Mouse (Mus musculus) neural tube, embryonic 14.5 days (tissue): ENCODE results near the gene Neu2. TPM values are rescaled to one million over a fixed set of nuclear protein-coding genes. Genes with fewer than 3 reads are reported as not detected.

Source experiments
- ATAC-seq: fragments of 200-750 bp; cut with Nextera tagmentation; 2 replicates; pipeline ENCODE4 v1.8.0; 2017; ENCODE audit warnings: low read depth, mild to moderate bottlenecking, moderate TSS enrichment, moderate library complexity
- H3K27ac ChIP-seq: fragments of 300-500 bp; sonication (generic); 2 replicates; pipeline ENCODE4 v1.5.1; 2014; ENCODE audit warnings: low read depth, mild to moderate bottlenecking, control low read depth, low read length, moderate library complexity, mixed read lengths
- H3K27me3 ChIP-seq: fragments of 300-500 bp; sonication (generic); 2 replicates; pipeline ENCODE4 v1.6.1; 2014; ENCODE audit warnings: low read length; ENCODE audit not compliant: control insufficient read depth, insufficient read depth
- H3K36me3 ChIP-seq: fragments of 300-500 bp; sonication (generic); 2 replicates; pipeline ENCODE4 v1.6.1; 2014; ENCODE audit warnings: low read length, mixed read lengths; ENCODE audit not compliant: control insufficient read depth, insufficient read depth
- H3K4me1 ChIP-seq: fragments of 300-500 bp; sonication (generic); 2 replicates; pipeline ENCODE4 v1.6.1; 2014; ENCODE audit warnings: low read length; ENCODE audit not compliant: control insufficient read depth, insufficient read depth
- H3K4me2 ChIP-seq: fragments of 300-500 bp; sonication (generic); 2 replicates; pipeline ENCODE4 v1.6.1; 2014; ENCODE audit warnings: mild to moderate bottlenecking, low read depth, low read length, control low read depth
- H3K4me3 ChIP-seq: fragments of 300-500 bp; sonication (generic); 2 replicates; pipeline ENCODE4 v1.5.1; 2014; ENCODE audit warnings: low read depth, low read length, control low read depth, mixed read lengths
- H3K9ac ChIP-seq: fragments of 300-500 bp; sonication (generic); replicated peaks from 2 replicates; pipeline ENCODE4 v1.6.1; 2014; ENCODE audit warnings: low read depth, mild to moderate bottlenecking, control low read depth, low read length, mixed read lengths
- H3K9me3 ChIP-seq: fragments of 300-500 bp; sonication (generic); 2 replicates; pipeline ENCODE4 v1.6.1; 2016; ENCODE audit warnings: low read length; ENCODE audit not compliant: control insufficient read depth
- WGBS: fragments of 180-500 bp; shearing (Covaris S2); extraction: QIAGEN DNeasy Blood & Tissue Kit; methylation state at CpG from one replicate; pipeline ENCODE4 v1.1.7; 2014; 5-methylcytosine and 5-hydroxymethylcytosine counted together
- polyA plus RNA-seq: library from polyadenylated mRNA; unstranded; fragments of >200 nt; fragmentation: Nextera tagmentation; extraction: Ambion mirVana; gene quantifications from 2 replicates; pipeline ENCODE4 v1.2.1, GENCODE M21; 2014

The Neu2 gene
- polyA plus RNA-seq, 1 experiment from 2014 or later: 0.63 TPM

- Histone ChIP-seq H3K4me1 (no peaks in the 10 kb centered on the region), H3K27me3 (no peaks in the 10 kb centered on the region), H3K4me3 (no peak overlapping the region), H3K4me2 (no peak overlapping the region), H3K27ac (no peak overlapping the region), H3K36me3 (no peaks in the 10 kb centered on the region), H3K9me3 (no peaks in the 10 kb centered on the region), H3K9ac (no peak overlapping the region)
- WGBS: 84% methylated on average over 6 of the region's 6 CpGs
- no peak for ATAC-seq
These were observed 136.1 kb downstream of the Neu2 start for GRCm38 (mm10) chr1:87645748-87646147.

Other genes with a start within 250 kb of the Neu2 start
- gene Efhd1, start 245.5 kb upstream of the Neu2 start, polyA plus RNA-seq: 1.2 and 1.9 TPM in 2 replicates
- gene Gigyf2, start 182.9 kb upstream of the Neu2 start, polyA plus RNA-seq: 76.4 and 77.0 TPM in 2 replicates
- gene Kcnj13, start 115.2 kb upstream of the Neu2 start, polyA plus RNA-seq: 0.68 and 1.5 TPM in 2 replicates
- 0.86 and 1.8 TPM in 2 replicates for gene Snorc, start 39.6 kb upstream of the Neu2 start, polyA plus RNA-seq
- 15.5 and 28.9 TPM in 2 replicates for gene Ngef, start 64.0 kb downstream of the Neu2 start, polyA plus RNA-seq
- gene Inpp5d, start 110.4 kb downstream of the Neu2 start, polyA plus RNA-seq: 3.1 and 4.4 TPM in 2 replicates
- gene Atg16l1, start 246.0 kb downstream of the Neu2 start, polyA plus RNA-seq: 76.3 and 80.3 TPM in 2 replicates